Mouse (Mus musculus): Measurements from ENCODE around the gene Tenm2. TPM values are rescaled to one million over a fixed set of nuclear protein-coding genes. Genes with fewer than 3 reads are reported as not detected.

Tenm2 gene
- total and polyA plus RNA-seq, 3 experiments, result not detected

GRCm38 (mm10) chr11:36331408-36332178 is 904.2 kb downstream of the Tenm2 start:
- no peaks in the 10 kb centered on the region for H3K4me1 ChIP-seq (ENCODE audit: control insufficient read depth in 1 of 2, insufficient read depth in 2 of 2, low read length in 2 of 2)
- no peak overlapping the region for H3K4me3 ChIP-seq (ENCODE audit: control insufficient read depth in 1 of 2, insufficient read depth in 1 of 2, low read depth in 2 of 2, low read length in 2 of 2)
- H3K9ac ChIP-seq (ENCODE audit: control insufficient read depth, low read depth, low read length, poor library complexity, severe bottlenecking), result no peak overlapping the region
- TF ChIP-seq E2F4 (IDR thresholded peaks at IDR 0.05; ENCODE audit: borderline replicate concordance, low read depth, low read length) (no peak), NELFE (IDR thresholded peaks at IDR 0.05; ENCODE audit: low read depth, low read length) (no peak), HCFC1 (IDR thresholded peaks at IDR 0.05; ENCODE audit: low read depth, low read length) (no peak), BHLHE40 (IDR thresholded peaks at IDR 0.05; ENCODE audit: borderline replicate concordance, low read depth, low read length) (no peak), ETS1 (IDR thresholded peaks at IDR 0.05; ENCODE audit: low read depth, low read length) (no peak), POLR2AphosphoS5 (IDR thresholded peaks at IDR 0.05; ENCODE audit: borderline replicate concordance, low read depth, low read length) (no peak), SMC3 (IDR thresholded peaks at IDR 0.05; ENCODE audit: low read depth, low read length) (no peak), CHD1 (IDR thresholded peaks at IDR 0.05; ENCODE audit: low read depth, low read length) (no peak), TCF12 (IDR thresholded peaks at IDR 0.05; ENCODE audit: low read depth, low read length) (no peak), MXI1 (IDR thresholded peaks at IDR 0.05; ENCODE audit: low read depth, low read length) (no peak), KAT2A (conservative IDR thresholded peaks at IDR 0.05; ENCODE audit: low read depth, low read length) (no peak), MYB (IDR thresholded peaks at IDR 0.05; ENCODE audit: low read depth, low read length) (no peak), ZMIZ1 (IDR thresholded peaks at IDR 0.05; ENCODE audit: low read depth, low read length) (no peak), MAX (IDR thresholded peaks at IDR 0.05; ENCODE audit: low read length) (no peak), USF1 (IDR thresholded peaks at IDR 0.05; ENCODE audit: low read depth, low read length) (no peak), RCOR1 (IDR thresholded peaks at IDR 0.05; ENCODE audit: low read depth, low read length) (no peak)
- H3K9me3 ChIP-seq (replicated peaks; ENCODE audit: insufficient read depth, low read length), result no peaks in the 10 kb centered on the region
- no peaks in the 10 kb centered on the region; a peak in 2 of 4 replicates for H3K27me3 ChIP-seq (ENCODE audit: control insufficient read depth in 1 of 2, insufficient read depth in 2 of 2, low read length in 2 of 2)
- H3K36me3 ChIP-seq (ENCODE audit: control insufficient read depth in 1 of 2, insufficient read depth in 2 of 2, low read length in 2 of 2), result no peaks in the 10 kb centered on the region
- H3K27ac ChIP-seq (ENCODE audit: control insufficient read depth, low read depth, low read length), result no peak overlapping the region
- no peak for DNase-seq (ENCODE audit: low read depth, low spot score)
- H3K79me2 ChIP-seq (ENCODE audit: control insufficient read depth, insufficient read depth, low read length, poor library complexity), result no peaks in the 10 kb centered on the region

- TF ChIP-seq CHD2 (IDR thresholded peaks at IDR 0.05; ENCODE audit: low read length), result no peak
- no peak for TF ChIP-seq HCFC1 (IDR thresholded peaks at IDR 0.05; ENCODE audit: low read depth, low read length)
- no peak for TF ChIP-seq GATA1 (IDR thresholded peaks at IDR 0.05; ENCODE audit: low read depth, low read length)
- TF ChIP-seq POLR2AphosphoS5 (IDR thresholded peaks at IDR 0.05; ENCODE audit: borderline replicate concordance, low read depth, low read length), result no peak
- no peak for TF ChIP-seq MAFK (IDR thresholded peaks at IDR 0.05; ENCODE audit: borderline replicate concordance, low read depth, low read length)
- no peak for TF ChIP-seq USF2 (IDR thresholded peaks at IDR 0.05; ENCODE audit: borderline replicate concordance in 1 of 2, insufficient read depth in 1 of 2, low read depth in 1 of 2, low read length in 2 of 2)
- TF ChIP-seq ZKSCAN1 (IDR thresholded peaks at IDR 0.05; ENCODE audit: low read depth, low read length), result no peak
- TF ChIP-seq ELF1 (IDR thresholded peaks at IDR 0.05; ENCODE audit: low read depth, low read length), result no peak
- no peak for TF ChIP-seq GABPA (IDR thresholded peaks at IDR 0.05; ENCODE audit: low read depth, low read length)
- TF ChIP-seq NRF1 (IDR thresholded peaks at IDR 0.05; ENCODE audit: insufficient read depth, low read depth, low read length, poor library complexity, severe bottlenecking), result no peak
- no peak for TF ChIP-seq E2F4 (IDR thresholded peaks at IDR 0.05; ENCODE audit: borderline replicate concordance, low read depth, low read length)
- no peak for TF ChIP-seq ZMIZ1 (IDR thresholded peaks at IDR 0.05; ENCODE audit: low read depth, low read length)
- TF ChIP-seq KAT2A (conservative IDR thresholded peaks at IDR 0.05; ENCODE audit: low read depth, low read length), result no peak
- H3K9me3 ChIP-seq (replicated peaks; ENCODE audit: insufficient read depth, low read length), result no peaks in the 10 kb centered on the region
These were observed 908.5 kb downstream of the Tenm2 start for GRCm38 (mm10) chr11:36327243-36327642.

More at GRCm38 (mm10) chr11:36327243-36327642, 908.5 kb downstream of the Tenm2 start:
- no peak overlapping the region for H3K4me3 ChIP-seq (ENCODE audit: control insufficient read depth in 1 of 2, insufficient read depth in 1 of 2, low read depth in 2 of 2, low read length in 2 of 2)
- no peak for DNase-seq (ENCODE audit: low read depth, low spot score)
- H3K27ac ChIP-seq (ENCODE audit: control insufficient read depth, low read depth, low read length), result no peak overlapping the region
- H3K36me3 ChIP-seq (ENCODE audit: control insufficient read depth in 1 of 2, insufficient read depth in 2 of 2, low read length in 2 of 2), result no peaks in the 10 kb centered on the region
- H3K27me3 ChIP-seq (ENCODE audit: control insufficient read depth in 1 of 2, insufficient read depth in 2 of 2, low read length in 2 of 2), result no peaks in the 10 kb centered on the region; a peak in 2 of 4 replicates
- H3K79me2 ChIP-seq (ENCODE audit: control insufficient read depth, insufficient read depth, low read length, poor library complexity), result no peaks in the 10 kb centered on the region
- no peaks in the 10 kb centered on the region; a peak in 1 of 4 replicates for H3K4me1 ChIP-seq (ENCODE audit: control insufficient read depth in 1 of 2, insufficient read depth in 2 of 2, low read length in 2 of 2)
- H3K9ac ChIP-seq (ENCODE audit: control insufficient read depth, low read depth, low read length, poor library complexity, severe bottlenecking), result no peak overlapping the region

Measured in MEL (cell line).